8 mouse cellular contexts compared by ENCODE assay signal in genomic region chr10:72653797-72654196, GRCm38 (mm10). TPM values are rescaled to one million over a fixed set of nuclear protein-coding genes. Genes with fewer than 3 reads are reported as not detected.
DNase-seq lines count a peak whose midpoint lies in the region; ATAC-seq and TF ChIP-seq lines count a peak whose summit lies in the region.

No protein-coding gene starts in this region.

- WGBS in heart, embryonic 14.5 days, result 65% methylated on average over 2 of the region's 2 CpGs
- 82% methylated on average over 2 of the region's 2 CpGs for WGBS in forebrain, embryonic 16.5 days
- 65% methylated on average over 2 of the region's 2 CpGs for WGBS in liver, postnatal 0 days (ENCODE audit: insufficient replicate concordance)

- H3K36me3 ChIP-seq in heart, embryonic 14.5 days (ENCODE audit: control insufficient read depth, insufficient read depth, low read length), result peaks cover 28% of the 10 kb centered on the region
- H3K36me3 ChIP-seq in ES-Bruce4 (ENCODE audit: control insufficient read depth, insufficient read depth, low read length, poor library complexity, severe bottlenecking), result peaks cover 20% of the 10 kb centered on the region
- H3K36me3 ChIP-seq in forebrain, embryonic 16.5 days (ENCODE audit: control insufficient read depth, insufficient read depth), result peaks cover 18% of the 10 kb centered on the region
- H3K36me3 ChIP-seq in liver, postnatal 0 days (replicated peaks; ENCODE audit: insufficient read depth, low read length), result peaks cover 23% of the 10 kb centered on the region

- no peaks in the 10 kb centered on the region for H3K9me3 ChIP-seq in heart, embryonic 14.5 days (ENCODE audit: control insufficient read depth, low read length)
- peaks cover 2% of the 10 kb centered on the region; the same call in 1 of the 2 replicates for H3K9me3 ChIP-seq in ES-Bruce4 (replicated peaks; ENCODE audit: control insufficient read depth, insufficient read depth, low read length, poor library complexity, severe bottlenecking)
- no peaks in the 10 kb centered on the region for H3K9me3 ChIP-seq in forebrain, embryonic 16.5 days (ENCODE audit: control insufficient read depth, low read length)
- H3K9me3 ChIP-seq in liver, postnatal 0 days (ENCODE audit: low read length), result no peaks in the 10 kb centered on the region

- H3K27me3 ChIP-seq in heart, embryonic 14.5 days (ENCODE audit: control insufficient read depth, insufficient read depth, low read length), result no peaks in the 10 kb centered on the region
- H3K27me3 ChIP-seq in ES-Bruce4 (ENCODE audit: control insufficient read depth, insufficient read depth, low read length, poor library complexity, severe bottlenecking), result no peaks in the 10 kb centered on the region
- no peaks in the 10 kb centered on the region for H3K27me3 ChIP-seq in forebrain, embryonic 16.5 days (replicated peaks; ENCODE audit: control insufficient read depth, insufficient read depth, low read length)
- no peaks in the 10 kb centered on the region for H3K27me3 ChIP-seq in liver, postnatal 0 days (ENCODE audit: insufficient read depth, low read length)

- no peak for TF ChIP-seq EP300 in ES-Bruce4 (IDR thresholded peaks at IDR 0.05; ENCODE audit: insufficient read depth, low read depth, low read length)
- TF ChIP-seq EP300 in liver, postnatal 0 days (IDR thresholded peaks at IDR 0.05; ENCODE audit: low read depth), result no peak

- no peak for DNase-seq in heart, postnatal 36 days
- DNase-seq in liver, postnatal 0 days, result no peak
- no peak for DNase-seq in right cerebral cortex, postnatal 14 days
- no peak for DNase-seq in thymus, postnatal 14 days
- DNase-seq in spleen, postnatal 4 days (ENCODE audit: low spot score in 2 of 2), result no peak

- no peak for TF ChIP-seq CTCF in ES-Bruce4 (IDR thresholded peaks at IDR 0.05; ENCODE audit: low read depth, low read length)
- no peak for TF ChIP-seq CTCF in liver, postnatal 0 days (IDR thresholded peaks at IDR 0.05; ENCODE audit: low read depth)

- TF ChIP-seq POLR2A in ES-Bruce4 (IDR thresholded peaks at IDR 0.05; ENCODE audit: insufficient read depth, low read length), result no peak

- no peak overlapping the region for H3K4me3 ChIP-seq in heart, embryonic 14.5 days (ENCODE audit: control insufficient read depth in 1 of 2, insufficient read depth in 1 of 2, low read depth in 1 of 2, low read length in 2 of 2)
- peak overlapping the region; percentile 53 for H3K4me3 ChIP-seq in ES-Bruce4 (ENCODE audit: low read depth, low read length)
- H3K4me3 ChIP-seq in forebrain, embryonic 16.5 days (replicated peaks; ENCODE audit: low read length), result no peak overlapping the region; the same call in 1 of the 2 replicates
- peak overlapping the region; percentile 75; the same call in 1 of the 2 replicates for H3K4me3 ChIP-seq in liver, postnatal 0 days (ENCODE audit: low read depth, low read length)

- intact Hi-C loops in heart, postnatal 36 days (cut with DNase I), result no loop called here

- no peak for ATAC-seq in heart, embryonic 14.5 days (ENCODE audit: insufficient number of reproducible peaks, insufficient read depth, low FRiP score, low read depth)
- ATAC-seq in forebrain, embryonic 16.5 days, result no peak
- no peak for ATAC-seq in liver, postnatal 0 days

- H3K4me1 ChIP-seq in heart, embryonic 14.5 days (ENCODE audit: control insufficient read depth in 2 of 2, insufficient read depth in 2 of 2, low read length in 2 of 2), result peaks cover 8 to 9% of the 10 kb centered on the region in 2 experiments; a peak in 3 of 4 replicates
- H3K4me1 ChIP-seq in ES-Bruce4 (ENCODE audit: control insufficient read depth, insufficient read depth, low read length), result no peaks in the 10 kb centered on the region
- peaks cover 23% of the 10 kb centered on the region for H3K4me1 ChIP-seq in forebrain, embryonic 16.5 days (replicated peaks; ENCODE audit: control insufficient read depth, insufficient read depth, low read length)
- H3K4me1 ChIP-seq in liver, postnatal 0 days (ENCODE audit: insufficient read depth), result peaks cover 17% of the 10 kb centered on the region

- no peak overlapping the region; the same call in 1 of the 2 replicates for H3K9ac ChIP-seq in heart, embryonic 14.5 days (ENCODE audit: low read length)
- peak overlapping the region; percentile 55 for H3K9ac ChIP-seq in ES-Bruce4 (ENCODE audit: low read depth, poor library complexity, severe bottlenecking)
- no peak overlapping the region; the same call in 1 of the 2 replicates for H3K9ac ChIP-seq in forebrain, embryonic 16.5 days (replicated peaks; ENCODE audit: low read depth, low read length)
- H3K9ac ChIP-seq in liver, postnatal 0 days (replicated peaks), result no peak overlapping the region

- H3K27ac ChIP-seq in heart, embryonic 14.5 days (replicated peaks in 1 of 2; ENCODE audit: control insufficient read depth in 1 of 2, insufficient read depth in 1 of 2, low read depth in 2 of 2, low read length in 2 of 2), result peak overlapping the region; percentile 78 to 95; a peak in 2 of 4 replicates
- peak overlapping the region; percentile 94 for H3K27ac ChIP-seq in ES-Bruce4 (ENCODE audit: insufficient read depth, low read length)
- peak overlapping the region; percentile 91 for H3K27ac ChIP-seq in forebrain, embryonic 16.5 days (ENCODE audit: low read length)
- peak overlapping the region; percentile 76; the same call in 1 of the 2 replicates for H3K27ac ChIP-seq in liver, postnatal 0 days (ENCODE audit: low read depth)

- H3K4me2 ChIP-seq in heart, embryonic 14.5 days (ENCODE audit: low read length), result peak overlapping the region; percentile 85
- peak overlapping the region; percentile 63 for H3K4me2 ChIP-seq in forebrain, embryonic 16.5 days (ENCODE audit: low read length)
- H3K4me2 ChIP-seq in liver, postnatal 0 days (ENCODE audit: low read depth, low read length), result peak overlapping the region; percentile 88

RNA-seq across cellular contexts. Expression of gene Zwint, which starts 0.8 kb away (rescaled TPM):
- 259 and 261 TPM in 2 replicates for polyA plus RNA-seq in heart, embryonic 14.5 days (2014; fragmentation: Nextera tagmentation; extraction: Ambion mirVana)
- total RNA-seq in heart, postnatal 36 days (2021), result 10 to 100 TPM; 38.9 to 49.3 TPM
- polyA plus RNA-seq in ES-Bruce4 (2011; ENCODE audit: insufficient read depth, insufficient read length, low read depth, missing spikeins), result 188 and 203 TPM in 2 replicates
- 525 and 618 TPM in 2 replicates for polyA plus RNA-seq in forebrain, embryonic 16.5 days (2015; fragmentation: Nextera tagmentation; extraction: Ambion mirVana)
- polyA plus RNA-seq in liver, postnatal 0 days (2015; fragmentation: Nextera tagmentation; extraction: Ambion mirVana), result 134 and 140 TPM in 2 replicates

Comparison
In these comparisons a context has a peak if more than half of its experiments do, and no peak if none do; other contexts are left out.
1. H3K4me3 ChIP-seq: peak in ES-Bruce4 (single experiment) and liver, postnatal 0 days (single experiment); none in heart, embryonic 14.5 days (0 of 2) and forebrain, embryonic 16.5 days (single experiment).
2. Peak in every context shown above with its lines, with median percentiles within 50 percentile points of each other: H3K27ac ChIP-seq and H3K4me2 ChIP-seq.